Mouse (Mus musculus) neutrophil, adult 5-6 weeks (primary cell): ENCODE results near the gene Ugt2b34. TPM values are rescaled to one million over a fixed set of nuclear protein-coding genes. Genes with fewer than 3 reads are reported as not detected.

Experiments
- total RNA-seq: library from RNA; stranded (forward); fragments of 200-1000 nt; gene quantifications from 2 replicates; pipeline ENCODE4 v1.2.3, GENCODE M21; 2017

Gene Ugt2b34
- total RNA-seq, 1 experiment from 2014 or later, result not detected

Other genes with a start within 250 kb of the Ugt2b34 start
- 0.12 and 0.25 TPM in 2 replicates for gene Tmprss11b, start 230.6 kb downstream of the Ugt2b34 start, total RNA-seq
- 0.37 TPM in 1 of 2 replicates, not detected in the other for gene Tmprss11e, start 161.1 kb downstream of the Ugt2b34 start, total RNA-seq
- gene Ythdc1, start 102.7 kb downstream of the Ugt2b34 start, total RNA-seq, result 341 and 379 TPM in 2 replicates
- not detected in 2 replicates for gene Ugt2b1, start 19.6 kb upstream of the Ugt2b34 start, total RNA-seq
- not detected in 2 replicates for gene Ugt2b35, start 93.9 kb upstream of the Ugt2b34 start, total RNA-seq
- not detected in 2 replicates for gene Ugt2b36, start 185.6 kb upstream of the Ugt2b34 start, total RNA-seq
- not detected in 2 replicates for gene Ugt2b5, start 233.4 kb upstream of the Ugt2b34 start, total RNA-seq